Comparison of ENCODE assay signal across 7 mouse cellular contexts in genomic region chr5:103753511-103754329, GRCm38 (mm10).
DNase-seq lines count a peak whose midpoint lies in the region; ATAC-seq lines count a peak whose summit lies in the region.

No protein-coding gene starts in this region.

- intact Hi-C loops in gastrocnemius, postnatal 36 days (cut with DNase I) = loop anchor here (5.0 kb wide), 1 partner anchor 61 kb away; the partner anchor contains the start of gene Aff1

- no peaks in the 10 kb centered on the region for H3K36me3 ChIP-seq in intestine, embryonic 15.5 days
- H3K36me3 ChIP-seq in limb, embryonic 11.5 days (ENCODE audit: control insufficient read depth, insufficient read depth, low read length) = no peaks in the 10 kb centered on the region
- no peaks in the 10 kb centered on the region for H3K36me3 ChIP-seq in midbrain, embryonic 12.5 days

- peak overlapping the region; percentile 86 for H3K9ac ChIP-seq in intestine, embryonic 15.5 days
- H3K9ac ChIP-seq in limb, embryonic 11.5 days (ENCODE audit: low read length) = peak overlapping the region; percentile 73
- peak overlapping the region; percentile 79 for H3K9ac ChIP-seq in midbrain, embryonic 12.5 days (replicated peaks)

- peak; percentile 98 for ATAC-seq in intestine, embryonic 15.5 days
- ATAC-seq in limb, embryonic 11.5 days (ENCODE audit: insufficient number of reproducible peaks, low FRiP score, low TSS enrichment, low read depth) = peak; percentile 95
- peak; percentile 97 for ATAC-seq in midbrain, embryonic 12.5 days (ENCODE audit: low FRiP score, low read depth)

- no peaks in the 10 kb centered on the region for H3K9me3 ChIP-seq in intestine, embryonic 15.5 days
- no peaks in the 10 kb centered on the region; the same call in 1 of the 2 replicates for H3K9me3 ChIP-seq in limb, embryonic 11.5 days (ENCODE audit: control insufficient read depth, low read length)
- H3K9me3 ChIP-seq in midbrain, embryonic 12.5 days = no peaks in the 10 kb centered on the region; the same call in 1 of the 2 replicates

- H3K27me3 ChIP-seq in intestine, embryonic 15.5 days (replicated peaks) = no peaks in the 10 kb centered on the region
- H3K27me3 ChIP-seq in limb, embryonic 11.5 days (ENCODE audit: control insufficient read depth, insufficient read depth, low read length) = no peaks in the 10 kb centered on the region
- peaks cover 50% of the 10 kb centered on the region for H3K27me3 ChIP-seq in midbrain, embryonic 12.5 days

- peak overlapping the region; percentile 97 for H3K27ac ChIP-seq in intestine, embryonic 15.5 days
- H3K27ac ChIP-seq in limb, embryonic 11.5 days (replicated peaks; ENCODE audit: low read depth, low read length) = peak overlapping the region; percentile 70
- peak overlapping the region; percentile 78 for H3K27ac ChIP-seq in midbrain, embryonic 12.5 days (replicated peaks)

- H3K4me2 ChIP-seq in intestine, embryonic 15.5 days (replicated peaks) = peak overlapping the region; percentile 80
- H3K4me2 ChIP-seq in limb, embryonic 11.5 days (ENCODE audit: low read depth, severe bottlenecking) = peak overlapping the region; percentile 84
- peak overlapping the region; percentile 76 for H3K4me2 ChIP-seq in midbrain, embryonic 12.5 days (replicated peaks)

- under 1% methylated on average over 70 of the region's 86 CpGs for WGBS in intestine, embryonic 15.5 days
- WGBS in limb, embryonic 11.5 days = under 1% methylated on average over 82 of the region's 86 CpGs
- under 1% methylated on average over 85 of the region's 86 CpGs for WGBS in midbrain, embryonic 12.5 days

- peaks cover 10% of the 10 kb centered on the region; the same call in 1 of the 2 replicates for H3K4me1 ChIP-seq in intestine, embryonic 15.5 days (replicated peaks)
- H3K4me1 ChIP-seq in limb, embryonic 11.5 days (ENCODE audit: control insufficient read depth, insufficient read depth, low read length) = peaks cover 9% of the 10 kb centered on the region; the same call in 1 of the 2 replicates
- peaks cover 17% of the 10 kb centered on the region for H3K4me1 ChIP-seq in midbrain, embryonic 12.5 days

- H3K4me3 ChIP-seq in intestine, embryonic 15.5 days (replicated peaks) = peak overlapping the region; percentile 84
- peak overlapping the region; percentile 78 for H3K4me3 ChIP-seq in limb, embryonic 11.5 days (ENCODE audit: low read depth, low read length)
- H3K4me3 ChIP-seq in midbrain, embryonic 12.5 days = peak overlapping the region; percentile 75

- peak; percentile 78 for DNase-seq in adrenal gland, adult 8-10 months
- peak; percentile 81 for DNase-seq in embryo, embryonic 11.5 days (ENCODE audit: low read depth, low spot score)
- DNase-seq in gastrocnemius, postnatal 36 days = peak; percentile 82 to 89
- DNase-seq in limb, embryonic 11.5 days (ENCODE audit: low spot score) = peak; percentile 89
- DNase-seq in skeletal muscle tissue, adult 2 months (ENCODE audit: low read depth, low spot score) = peak; percentile 85

Comparison
In these comparisons a context has a peak if more than half of its experiments do, and no peak if none do; other contexts are left out.
1. Peak in every context shown above with its lines: DNase-seq, ATAC-seq, H3K4me3 ChIP-seq and H3K27ac ChIP-seq.